Mouse (Mus musculus) cerebellum, adult (tissue): ENCODE results near the gene Adam3.
A peak's percentile ranks its signal among the peaks of the same experiment; 100 is the strongest.

Experiments used
- ATAC-seq: cut with Nextera tagmentation; 2 replicates; pipeline ENCODE4 v1.9.2; 2017; ENCODE audit warnings: mild to moderate bottlenecking, moderate library complexity, mixed read lengths; ENCODE audit not compliant: insufficient number of reproducible peaks, low FRiP score, low TSS enrichment

Adam3 gene

GRCm38 (mm10) chr8:24725630-24726029 is at the start of gene Adam3:
Gene Adam3 (minus strand): TSS chr8:24725852.
- 0 out of 2 replicates have a peak, but pooled peaks have one; percentile 26 for ATAC-seq

GRCm38 (mm10) chr8:24724886-24725626 is 596 bp downstream of the Adam3 start:
- no peak; the same call in 1 of the 2 replicates for ATAC-seq
